Mouse (Mus musculus) frontal cortex, adult (tissue): Measurements from ENCODE around the gene Fam222a.

Experiments used
- ATAC-seq: cut with Nextera tagmentation; 2 replicates; pipeline ENCODE4 v1.9.2; 2017; ENCODE audit warnings: mild to moderate bottlenecking, moderate library complexity, mixed read lengths; ENCODE audit not compliant: low TSS enrichment

Fam222a gene

DNA sequence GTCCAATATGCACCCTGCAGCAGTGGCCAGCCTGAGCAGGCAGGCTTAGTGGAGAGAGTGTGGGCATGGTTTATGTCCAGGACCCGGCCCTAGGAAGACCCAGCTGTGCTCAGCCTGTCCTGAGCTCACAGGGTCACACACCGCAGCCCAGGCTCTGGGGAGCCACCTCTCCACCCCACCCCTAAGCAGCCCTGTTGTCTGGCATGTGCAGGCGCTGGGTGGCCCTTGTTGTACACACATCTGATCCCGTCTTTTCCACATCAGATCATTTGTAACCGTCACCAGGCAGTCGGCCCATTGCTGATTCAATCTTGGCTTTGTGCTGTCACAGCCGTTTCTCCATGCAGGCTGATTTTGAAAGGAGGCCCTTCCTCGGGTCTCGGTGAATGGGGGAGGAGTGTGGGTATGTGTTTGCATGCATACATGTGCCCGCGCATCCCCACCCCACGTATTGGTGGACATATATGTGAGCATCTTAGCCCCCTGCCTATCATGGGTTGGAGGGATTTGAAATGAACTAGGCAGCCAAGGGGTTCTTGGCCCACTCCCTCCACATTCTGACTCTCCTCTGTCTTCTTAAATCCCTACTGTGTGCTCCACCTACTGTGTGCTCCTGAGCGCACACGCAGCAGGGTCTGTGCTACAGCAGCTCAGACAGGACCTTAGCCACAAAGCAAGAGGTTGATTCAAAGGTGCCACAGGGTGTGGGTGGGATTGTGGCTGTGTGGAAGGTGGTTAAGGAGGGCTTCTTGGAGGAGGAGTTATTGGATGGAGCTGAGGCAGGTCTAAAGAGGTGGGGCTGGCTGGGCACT, 16.7 kb downstream of the Fam222a start:
- 0 out of 2 replicates have a peak, but pooled peaks have one; percentile 9 for ATAC-seq

DNA sequence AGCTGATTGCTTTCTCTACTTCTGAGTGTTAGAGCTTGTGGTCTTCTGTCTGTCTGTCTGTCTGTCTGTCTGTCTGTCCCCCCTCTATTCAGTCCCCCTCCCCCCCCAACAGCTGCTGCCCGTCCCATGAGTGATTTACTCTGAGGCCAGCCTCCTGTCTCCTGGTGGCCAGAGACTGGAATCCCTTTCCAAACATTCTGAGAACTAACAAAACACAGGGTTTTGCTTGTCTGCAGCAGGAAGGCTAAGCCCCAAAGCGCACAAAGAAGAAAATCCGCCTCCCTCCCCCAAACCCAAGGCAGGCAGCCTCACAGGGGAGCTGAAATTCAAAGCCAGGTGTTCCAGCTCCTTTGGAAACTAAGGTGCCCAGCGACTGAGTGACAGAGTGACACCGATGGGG, 17.9 kb downstream of the Fam222a start:
- ATAC-seq, result no peak

DNA sequence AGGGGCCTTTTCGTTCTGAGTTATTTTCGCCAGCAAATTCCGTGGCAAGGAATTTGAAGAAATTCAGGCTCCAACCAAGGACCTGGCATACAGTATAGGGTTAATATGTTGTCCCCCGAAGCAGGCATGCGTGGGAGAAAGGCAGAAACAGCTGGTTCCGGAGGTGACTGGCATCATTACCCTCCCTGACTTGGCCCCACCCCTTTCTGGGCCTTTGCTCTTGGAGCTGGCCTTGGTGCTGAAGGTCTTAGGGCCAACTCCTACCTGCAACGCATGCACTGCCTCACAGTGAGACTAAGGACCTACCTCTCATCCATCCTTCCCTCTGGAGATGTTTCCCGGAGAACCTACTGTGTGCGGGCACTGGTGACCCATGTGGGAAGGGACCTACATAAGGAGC, 20.1 kb downstream of the Fam222a start:
- no peak for ATAC-seq

DNA sequence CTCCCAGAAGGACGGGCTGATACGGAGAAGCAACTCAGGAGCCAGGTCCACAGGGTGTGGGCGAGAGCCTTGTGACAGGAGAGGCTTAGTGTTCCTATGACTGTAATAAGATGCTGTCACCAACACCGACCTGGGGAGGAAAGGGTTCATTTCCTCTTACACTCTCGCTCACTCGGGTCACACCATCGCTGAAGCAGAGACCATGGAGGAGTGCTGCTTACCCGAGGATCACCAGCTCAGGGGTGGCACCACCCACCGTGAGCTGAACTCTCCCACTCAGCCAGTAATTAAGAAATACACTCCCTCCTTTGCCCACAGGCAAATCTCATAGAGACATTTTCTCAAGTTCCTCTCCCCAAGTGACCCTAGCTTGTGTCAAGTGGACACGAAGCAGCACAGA, 20.6 kb downstream of the Fam222a start:
- ATAC-seq, result no peak

DNA sequence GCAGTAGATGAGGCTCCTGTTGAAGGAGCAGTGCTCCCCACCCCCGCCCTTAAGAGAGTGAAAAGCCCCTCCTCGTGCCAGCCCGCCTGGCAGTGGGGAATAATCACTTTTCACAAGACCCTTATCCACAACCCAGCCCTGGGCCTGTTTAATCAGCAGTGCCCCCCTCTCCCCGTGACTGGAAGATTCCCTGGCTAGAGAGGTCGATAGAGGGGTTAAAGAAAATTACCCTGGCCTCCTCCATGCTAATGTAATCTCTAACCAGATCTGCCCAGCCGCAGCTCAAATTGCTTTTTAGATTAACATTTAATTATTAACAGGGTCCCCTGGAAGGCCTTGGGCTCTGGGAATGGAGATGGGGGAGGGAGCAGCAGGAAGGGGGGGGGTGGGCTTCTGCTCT, 21.2 kb downstream of the Fam222a start:
- no peak for ATAC-seq

DNA sequence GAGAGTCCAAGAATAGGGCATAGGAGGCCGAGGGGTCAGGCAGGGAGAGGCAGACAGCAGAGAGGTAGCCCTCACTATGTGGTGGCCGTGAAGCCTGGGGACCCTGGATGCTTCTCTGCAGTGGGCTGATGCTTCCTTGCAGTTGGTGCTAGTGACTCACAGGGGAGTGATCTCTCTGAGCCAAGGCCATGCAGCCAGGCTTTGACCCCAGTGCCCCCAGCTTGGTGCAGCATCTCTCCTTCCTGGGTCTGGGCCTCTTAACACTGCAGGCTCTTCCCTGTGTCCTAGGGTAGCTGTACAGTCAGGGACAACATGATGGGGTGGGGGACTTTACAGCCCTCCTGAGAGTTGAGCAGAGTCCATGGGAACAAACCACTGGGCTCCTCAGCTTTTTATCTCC, 21.6 kb downstream of the Fam222a start:
- ATAC-seq, result no peak

DNA sequence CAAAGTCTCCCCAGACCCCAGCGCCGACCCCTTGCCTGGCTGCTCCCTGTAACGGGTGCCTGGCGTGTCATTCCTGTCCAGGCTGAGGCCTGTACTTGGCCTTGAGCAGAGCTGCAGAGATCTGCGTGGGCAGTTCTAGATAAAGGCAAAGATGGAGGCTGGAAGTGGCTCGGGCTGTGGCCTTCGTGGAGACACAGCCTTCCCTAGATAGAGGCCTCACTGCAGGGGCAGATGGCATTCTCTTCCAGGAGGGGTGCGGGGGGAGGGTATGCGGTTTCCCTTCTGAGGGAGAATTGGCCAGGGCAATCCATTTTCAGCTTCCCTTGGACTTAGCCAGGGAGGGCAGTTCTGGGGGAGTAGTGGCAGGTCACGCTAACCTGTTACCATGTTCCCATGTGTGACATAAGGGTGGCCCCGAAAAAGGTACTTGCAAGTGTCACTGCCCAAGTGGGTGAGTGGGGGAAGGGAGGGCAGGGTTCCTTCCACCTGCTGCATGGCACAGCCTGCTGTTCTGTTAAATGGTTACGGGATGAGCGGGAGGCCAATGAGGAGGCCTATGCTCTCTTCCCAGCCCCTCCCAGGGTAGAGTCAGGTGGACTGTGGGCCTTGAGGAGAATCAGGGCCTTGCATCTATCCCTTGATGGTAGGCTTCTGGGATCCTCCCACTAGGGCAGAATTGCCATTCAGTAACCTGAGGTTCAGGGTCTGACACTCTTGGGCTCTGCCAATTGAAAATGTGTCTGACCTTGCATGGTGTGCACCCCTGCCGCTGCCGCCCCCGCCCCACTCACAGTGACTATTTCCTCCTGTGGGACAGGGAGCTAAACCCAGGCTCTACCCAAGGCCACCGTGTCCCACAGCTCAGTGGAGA, 22.5 kb downstream of the Fam222a start:
- ATAC-seq, result no peak

DNA sequence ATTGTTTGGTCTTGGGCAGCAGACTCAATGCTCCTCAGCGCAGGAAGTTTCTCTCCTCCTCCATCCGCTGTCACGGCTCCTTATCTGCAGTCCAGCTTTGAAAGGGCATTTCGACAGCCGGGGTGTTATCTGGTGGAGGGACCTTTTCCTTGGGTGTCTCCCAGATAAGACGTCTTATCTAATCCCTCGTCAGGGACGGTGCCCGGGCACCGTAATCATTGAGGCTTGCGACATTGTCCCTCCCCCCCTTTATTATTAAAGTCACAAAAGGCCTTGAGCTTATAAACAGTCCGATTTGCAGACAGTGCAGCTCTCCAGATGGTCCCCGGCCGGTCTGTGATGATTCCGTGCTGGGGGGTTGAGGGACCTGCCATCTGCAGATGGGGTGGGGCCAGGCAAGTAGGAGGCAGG, 23.3 kb downstream of the Fam222a start:
- ATAC-seq, result no peak

DNA sequence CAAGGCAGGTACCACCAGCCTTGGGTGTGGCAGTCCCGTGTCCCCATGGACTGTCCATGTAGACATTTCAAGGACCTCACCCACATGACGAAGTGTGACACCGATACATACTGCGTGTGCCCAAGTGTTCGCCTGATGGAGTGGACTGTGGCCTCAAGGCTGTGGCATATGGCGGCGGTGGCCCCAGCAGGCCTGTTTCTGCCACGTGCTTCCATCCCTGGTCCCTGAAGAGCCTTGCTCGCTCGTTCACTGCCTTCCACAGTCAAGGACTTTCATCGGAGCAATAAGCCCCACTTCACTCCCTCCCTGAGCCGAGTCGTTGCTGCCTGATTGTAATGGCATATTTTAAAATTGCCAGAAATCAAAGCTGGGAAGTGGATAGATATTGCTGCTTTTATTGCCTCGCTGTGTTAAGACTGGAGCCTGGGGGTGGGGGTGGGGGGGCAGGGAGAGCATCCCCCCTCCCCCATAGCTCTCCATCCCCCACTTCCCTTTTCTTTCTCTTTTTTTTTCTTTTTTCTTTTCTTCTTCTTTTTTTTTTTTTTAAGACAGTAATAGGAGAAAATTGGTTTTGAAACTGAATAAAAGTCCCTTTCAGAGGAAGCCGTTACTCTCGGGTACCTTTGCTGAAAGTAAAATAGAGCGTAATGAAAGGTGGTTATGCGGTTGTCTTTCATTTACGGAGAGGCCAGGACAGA, 24.8 kb downstream of the Fam222a start:
- no peak for ATAC-seq

DNA sequence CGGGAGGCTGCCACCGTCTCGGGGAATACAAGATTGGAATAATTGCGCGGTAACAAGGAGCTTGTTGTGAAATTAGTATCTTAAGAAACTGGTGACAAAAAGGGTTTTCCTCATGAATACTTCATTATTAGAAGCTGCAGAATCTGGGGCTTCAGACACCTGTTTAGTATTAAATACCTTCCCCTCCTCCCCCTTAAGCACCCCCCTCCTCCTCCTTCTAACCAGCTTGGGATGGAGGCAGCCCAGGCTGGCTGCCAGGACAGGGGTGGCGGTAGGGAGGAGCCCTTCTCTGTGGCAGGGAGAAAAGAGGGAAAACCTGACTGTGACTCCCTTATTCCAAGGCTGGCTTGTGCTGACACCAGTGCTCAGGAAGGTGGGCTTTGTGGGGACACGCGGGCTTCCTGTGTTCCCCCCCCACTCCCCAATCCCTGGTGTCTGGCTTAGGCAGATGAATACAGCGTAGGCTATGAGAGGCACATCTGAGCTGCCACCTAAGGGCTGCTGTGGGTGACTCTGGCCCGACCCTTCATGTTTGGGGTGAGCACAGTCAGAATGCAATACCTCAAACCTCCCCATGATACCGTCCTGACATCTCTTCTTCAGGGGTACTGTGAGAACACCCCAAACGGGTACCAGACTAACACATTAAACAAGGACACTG, 25.5 kb downstream of the Fam222a start:
- ATAC-seq, result no peak

DNA sequence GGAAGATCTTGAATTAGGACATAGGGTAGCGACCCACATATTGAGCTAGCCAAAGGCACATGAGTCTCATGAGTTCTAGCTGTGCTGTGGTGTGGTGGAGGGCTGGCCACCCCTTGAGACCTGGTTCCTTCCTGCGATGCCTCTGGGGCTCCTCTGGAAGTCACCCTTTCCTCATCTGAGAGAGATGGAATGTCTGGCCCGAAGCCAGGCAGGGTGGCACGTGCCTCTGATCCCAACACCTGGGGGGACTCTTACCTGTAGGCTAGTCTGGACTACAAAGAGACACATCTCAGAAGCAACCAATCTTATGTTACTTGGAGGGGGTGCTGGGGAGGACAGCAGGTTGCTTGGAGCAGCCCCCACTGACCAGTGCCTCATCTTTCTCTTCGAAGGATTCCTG, 26.1 kb downstream of the Fam222a start:
- no peak for ATAC-seq

DNA sequence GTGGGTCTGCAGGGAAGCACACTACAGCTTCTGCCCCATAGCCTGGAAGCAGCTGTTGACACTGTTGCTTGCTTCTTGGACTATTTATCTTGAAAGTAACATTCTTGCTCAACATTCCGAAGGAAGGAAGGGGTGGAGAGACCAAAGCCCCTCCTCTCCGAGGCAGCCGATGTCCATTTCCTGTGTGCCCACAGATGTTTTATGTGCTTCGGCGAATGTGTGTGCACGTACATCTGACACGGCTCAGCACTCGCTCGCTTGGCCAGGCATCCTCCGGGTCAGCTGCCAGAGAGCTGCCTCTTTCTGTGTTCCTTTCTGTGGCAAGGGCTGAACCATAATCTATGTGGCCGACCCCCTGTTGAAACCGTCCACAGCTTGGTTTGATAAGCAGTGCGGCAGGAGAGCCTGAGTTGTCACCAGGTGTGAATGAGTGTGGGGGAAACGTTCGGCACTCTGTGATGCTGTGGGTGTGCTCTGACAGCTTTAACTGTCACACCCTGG, 27.0 kb downstream of the Fam222a start:
- ATAC-seq, result no peak

DNA sequence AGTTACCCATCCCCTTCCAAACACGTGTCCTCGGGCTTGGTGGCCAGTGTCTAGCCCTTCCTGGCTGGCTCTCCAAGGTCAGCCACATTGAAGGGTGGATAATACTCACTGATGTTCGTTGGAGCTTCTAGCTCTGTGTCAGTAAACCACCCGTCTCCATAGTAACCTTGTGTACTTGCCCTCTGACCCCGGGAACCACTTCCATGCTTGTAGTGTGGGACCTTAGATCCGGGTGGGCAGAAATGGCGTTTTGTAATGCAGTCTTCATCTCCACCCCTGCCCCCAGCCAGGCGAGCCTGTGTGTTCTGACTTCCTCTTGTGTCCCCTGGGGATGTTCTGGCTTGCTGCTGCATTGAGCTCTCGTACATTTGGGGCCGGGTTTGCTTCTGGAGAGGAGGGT, 28.8 kb downstream of the Fam222a start:
- no peak for ATAC-seq

DNA sequence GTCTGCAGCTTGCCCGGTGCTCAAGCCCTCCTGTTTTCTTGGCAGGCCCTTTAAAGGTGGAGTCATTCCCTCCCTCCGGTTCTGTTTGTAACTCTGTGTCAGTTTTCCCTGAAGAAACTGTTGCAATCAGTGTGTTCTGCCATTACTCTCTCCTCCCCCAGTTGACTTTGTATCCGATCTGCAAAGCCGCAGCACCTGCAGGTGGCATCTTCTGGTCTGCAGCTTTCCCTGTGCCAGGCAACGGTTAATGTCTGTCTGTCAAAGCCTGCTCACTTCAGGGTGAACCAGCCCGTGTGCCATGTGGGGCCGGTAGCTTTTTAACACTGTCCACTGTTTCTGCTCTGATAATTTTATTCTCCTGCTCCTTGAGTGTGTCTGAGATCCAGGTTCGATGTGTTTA, 29.4 kb downstream of the Fam222a start:
- no peak for ATAC-seq

DNA sequence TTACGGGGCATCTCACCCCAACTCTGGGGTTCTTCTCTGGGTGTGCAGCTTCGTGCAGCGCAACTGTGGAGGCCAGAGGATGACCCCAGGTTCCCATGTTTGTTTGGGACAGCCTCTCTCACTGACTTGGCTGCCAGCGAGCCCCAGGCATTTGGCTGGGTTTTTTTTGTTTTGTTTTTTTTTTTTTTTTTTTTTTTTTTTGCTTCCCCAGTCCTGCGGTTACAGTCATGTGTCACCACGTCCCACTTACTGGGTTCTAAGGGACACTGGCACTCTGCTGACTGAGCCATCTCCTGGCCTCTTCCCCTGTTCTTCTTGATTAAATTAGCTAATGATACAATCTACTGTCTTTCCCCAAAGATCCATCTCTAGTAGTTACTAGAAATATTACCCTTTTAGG, 29.8 kb downstream of the Fam222a start:
- no peak for ATAC-seq

DNA sequence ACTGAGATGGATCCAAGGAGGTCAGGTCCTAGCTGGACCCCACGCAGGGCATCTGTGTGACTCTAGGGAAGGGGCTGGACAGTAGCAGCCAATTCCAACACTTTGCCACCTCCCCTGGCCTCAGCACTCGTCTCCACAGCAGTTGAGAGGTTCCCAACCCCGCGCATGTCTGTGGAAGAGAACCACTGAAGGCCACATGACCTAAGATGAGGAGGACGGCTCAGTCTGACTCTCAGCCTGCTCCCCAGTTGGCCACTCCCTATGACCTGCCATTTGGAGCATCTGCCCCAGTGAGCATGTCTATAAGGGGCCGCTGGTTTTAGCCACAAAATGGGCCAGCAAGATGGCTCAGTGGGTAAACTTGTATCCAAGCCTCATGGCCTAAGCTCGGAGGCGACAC, 34.2 kb downstream of the Fam222a start:
- ATAC-seq, result no peak

DNA sequence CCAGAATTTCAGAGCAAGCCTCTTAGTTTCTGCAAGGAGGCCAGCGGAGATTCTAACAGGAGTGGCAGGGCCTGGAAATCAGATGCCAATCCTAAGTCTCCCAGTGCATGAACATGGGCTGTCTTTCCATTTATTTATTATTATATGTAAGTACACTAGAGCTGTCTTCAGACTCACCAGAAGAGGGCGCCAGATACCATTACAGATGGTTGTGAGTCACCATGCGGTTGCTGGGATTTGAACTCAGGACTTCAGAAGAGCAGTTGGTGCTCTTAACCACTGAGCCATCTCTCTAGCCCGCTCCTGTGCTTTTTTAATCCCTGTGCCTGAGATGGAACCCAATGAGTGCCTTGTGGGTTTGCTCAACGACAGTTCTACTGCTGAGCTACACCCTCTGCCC, 36.2 kb downstream of the Fam222a start:
- no peak for ATAC-seq

DNA sequence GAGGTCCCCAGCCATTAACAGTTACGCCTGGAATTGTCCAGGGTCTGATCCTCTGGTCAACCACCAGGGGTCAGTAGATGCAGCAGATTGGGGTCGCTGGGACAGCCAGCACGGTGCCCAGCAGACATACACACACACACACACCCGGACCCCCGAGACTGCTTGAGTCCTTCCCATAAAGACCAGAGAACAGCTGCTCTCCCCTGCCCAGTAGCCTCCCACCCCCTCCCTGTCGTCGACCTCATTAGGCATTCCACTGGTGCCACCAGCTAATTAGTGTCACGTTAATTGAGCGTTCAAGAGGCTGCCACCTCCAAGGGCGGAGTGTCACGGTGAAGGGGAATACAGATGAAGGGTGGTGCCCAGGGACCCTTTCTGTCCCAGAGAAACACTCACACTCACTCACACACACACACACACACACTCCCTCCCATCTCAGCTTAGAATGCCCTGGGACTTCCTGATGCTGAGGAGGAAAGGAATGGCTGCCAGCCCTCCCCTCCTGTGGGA, 37.0 kb downstream of the Fam222a start:
- no peak for ATAC-seq

DNA sequence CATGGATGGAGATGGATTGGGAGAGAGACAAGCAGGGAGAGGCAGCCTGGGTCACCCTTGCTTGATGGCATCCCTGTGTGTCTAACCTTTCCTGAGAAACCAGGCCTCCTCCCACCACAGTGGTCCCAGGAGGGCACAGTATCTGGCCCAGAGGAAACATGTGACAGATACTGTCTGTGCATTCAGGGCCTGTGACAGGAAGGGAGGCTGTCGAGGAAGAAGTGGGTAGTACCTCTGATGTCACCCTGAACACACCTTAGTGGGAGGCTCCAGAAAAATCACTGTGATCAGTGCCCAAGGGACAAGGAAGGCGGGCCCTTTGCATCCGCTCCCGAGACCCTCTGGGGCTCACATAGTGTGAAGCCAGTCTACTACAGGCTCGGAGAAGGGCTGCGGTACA, 38.2 kb downstream of the Fam222a start:
- no peak for ATAC-seq

DNA sequence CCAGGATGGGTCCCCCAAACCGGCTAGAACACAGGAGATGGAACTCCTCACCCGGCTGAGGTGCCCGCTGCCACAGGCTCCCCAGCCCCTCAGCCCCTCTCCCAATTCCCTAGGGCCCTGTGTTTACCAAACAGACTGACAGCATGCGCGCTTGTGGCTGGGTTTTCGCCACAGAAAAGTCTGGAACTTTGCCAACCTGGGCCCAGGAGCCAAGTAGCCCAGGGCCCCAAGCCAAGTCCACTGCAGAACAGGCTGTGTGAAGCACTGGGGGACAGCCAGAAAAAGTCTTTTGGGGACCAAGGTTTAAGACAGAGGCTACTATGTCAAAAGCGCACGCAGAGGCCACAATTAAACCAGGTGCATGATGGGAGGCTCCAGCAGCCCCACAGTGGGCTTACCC, 39.8 kb downstream of the Fam222a start:
- no peak for ATAC-seq

DNA sequence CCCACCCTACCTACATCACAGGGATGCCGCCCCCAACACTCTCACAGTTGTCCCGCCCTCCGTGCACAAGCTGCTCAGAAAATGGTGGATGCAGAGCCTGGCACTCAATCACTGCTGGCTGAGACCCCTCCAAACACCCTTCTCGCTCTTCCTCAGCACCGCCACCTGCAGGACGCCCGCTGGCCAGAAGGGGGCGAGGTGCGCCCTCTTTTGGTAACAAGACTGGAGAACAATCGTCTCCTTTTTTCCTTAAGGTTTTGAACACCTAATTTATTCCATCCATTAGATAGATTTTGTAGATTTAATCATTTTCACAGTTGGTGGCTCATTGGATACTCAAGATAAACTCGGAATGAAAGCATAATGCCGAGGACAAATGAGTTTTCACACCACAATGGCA, 40.7 kb downstream of the Fam222a start:
- no peak; the same call in 1 of the 2 replicates for ATAC-seq

DNA sequence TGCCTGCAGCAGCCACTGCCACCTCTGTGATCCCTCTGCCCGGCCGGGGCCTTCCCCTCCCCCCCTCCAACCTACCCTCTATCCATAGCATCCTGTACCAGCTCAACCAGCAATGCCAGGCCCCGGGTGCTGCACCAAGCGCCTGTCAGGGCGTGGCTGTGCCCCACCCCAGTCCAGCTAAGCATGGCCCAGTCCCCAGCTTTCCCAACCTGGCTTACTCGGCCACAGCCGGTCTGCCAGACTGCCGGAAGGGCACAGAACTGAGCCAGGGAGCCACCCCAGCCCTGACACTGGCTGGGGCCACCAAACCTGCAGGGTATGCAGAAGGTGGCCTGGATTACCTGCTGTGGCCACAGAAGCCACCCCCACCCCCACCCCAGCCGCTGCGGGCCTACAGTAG, 43.4 kb downstream of the Fam222a start:
- no peak for ATAC-seq
